Mouse (Mus musculus) cerebellum, adult 18-20 months (tissue): ENCODE data around the gene Elp5.
"Not testable (repeated sequence)": the region's sequence is repeated elsewhere in the genome, so short reads cannot be mapped to it uniquely, and the experiment has no call there.

Experiments
- DNase-seq, 2 experiments: peaks; one replicate each; pipeline ENCODE4 v3.0.0; 2021

Gene Elp5

DNA sequence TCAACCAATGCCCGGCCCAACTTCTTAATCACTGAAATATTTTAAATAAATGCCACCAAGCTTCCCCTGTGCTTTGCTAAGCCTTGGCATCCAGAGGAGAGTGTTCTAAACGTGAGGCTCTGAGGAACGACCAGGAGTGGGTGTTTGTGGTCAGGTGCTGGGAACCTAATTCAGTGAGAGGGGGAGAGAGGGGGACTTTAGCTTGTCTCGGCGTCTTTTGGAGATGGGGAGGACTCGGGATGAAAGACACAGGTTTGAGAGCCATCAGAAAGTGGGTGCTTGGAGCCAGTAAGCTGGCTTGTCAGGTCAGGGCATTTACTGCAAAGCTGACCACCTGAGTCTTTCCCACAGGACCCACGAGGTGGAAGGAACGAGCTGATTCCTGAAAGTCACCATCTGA lies 50.5 kb downstream of the Elp5 start:
- DNase-seq = no peak

DNA sequence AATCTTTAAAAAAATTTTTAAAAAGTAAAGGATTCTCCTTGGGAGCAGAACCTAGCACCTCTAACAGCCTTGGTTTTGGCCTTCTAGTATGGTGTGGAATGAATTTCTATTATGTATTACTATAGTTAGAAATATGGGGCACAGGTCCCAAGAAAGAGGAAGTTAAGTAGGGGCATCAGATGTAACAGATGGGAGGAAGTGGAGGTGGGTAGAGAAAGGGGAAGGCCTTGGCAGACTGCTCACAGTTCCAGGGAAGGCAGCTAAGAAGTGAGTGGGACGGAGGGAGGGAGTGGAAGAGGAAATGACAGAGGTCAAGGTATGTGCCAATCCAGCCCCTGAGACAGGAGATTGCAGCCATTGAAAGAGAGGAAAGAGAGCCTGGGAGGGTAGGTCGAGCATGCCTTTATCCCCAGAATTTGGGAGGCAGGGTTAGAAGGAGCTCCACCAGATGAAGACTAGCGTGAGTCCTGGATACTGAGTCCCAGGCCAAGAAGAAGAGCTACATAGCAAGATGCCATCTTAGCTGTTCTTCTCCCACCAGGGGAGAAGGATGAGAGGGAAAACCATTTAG lies 51.3 kb downstream of the Elp5 start:
- no peak for DNase-seq

DNA sequence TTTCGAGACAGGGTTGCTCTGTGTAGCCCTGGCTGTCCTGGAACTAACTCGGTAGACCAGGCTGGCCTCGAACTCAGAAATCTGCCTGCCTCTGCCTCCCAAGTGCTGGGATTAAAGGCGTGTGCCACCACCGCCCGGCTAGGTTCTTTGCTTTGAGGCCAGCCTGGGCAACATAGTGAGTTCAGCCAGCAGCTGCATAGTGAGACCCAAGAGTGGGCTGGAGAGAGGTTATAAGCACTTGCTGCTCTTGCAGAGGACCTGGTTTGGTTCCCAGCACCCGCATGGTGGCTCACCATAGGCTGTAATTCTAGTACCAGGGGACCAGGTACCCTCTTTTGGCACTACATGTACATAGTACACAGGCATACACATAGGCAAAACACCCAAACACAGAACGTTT lies 52.1 kb downstream of the Elp5 start:
- DNase-seq = not testable (repeated sequence)

DNA sequence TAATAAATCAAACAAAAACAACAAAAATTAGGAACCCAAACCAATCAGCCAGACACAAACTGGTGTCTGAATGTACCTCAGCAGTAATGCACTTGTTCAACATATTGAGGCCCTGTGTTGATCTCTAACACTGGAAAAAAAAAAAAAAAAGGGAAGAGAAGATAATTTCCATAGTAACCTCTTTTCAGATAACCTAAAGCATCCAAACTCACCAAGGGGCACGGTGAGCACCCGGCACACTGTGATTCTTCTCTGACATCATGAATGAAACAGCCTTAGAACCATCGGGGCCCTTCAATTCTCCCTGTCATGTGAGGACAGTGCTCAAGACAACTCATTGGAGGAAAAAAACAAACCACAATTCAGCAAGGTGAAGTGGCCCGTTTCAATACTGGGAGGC lies 52.6 kb downstream of the Elp5 start:
- no peak for DNase-seq

DNA sequence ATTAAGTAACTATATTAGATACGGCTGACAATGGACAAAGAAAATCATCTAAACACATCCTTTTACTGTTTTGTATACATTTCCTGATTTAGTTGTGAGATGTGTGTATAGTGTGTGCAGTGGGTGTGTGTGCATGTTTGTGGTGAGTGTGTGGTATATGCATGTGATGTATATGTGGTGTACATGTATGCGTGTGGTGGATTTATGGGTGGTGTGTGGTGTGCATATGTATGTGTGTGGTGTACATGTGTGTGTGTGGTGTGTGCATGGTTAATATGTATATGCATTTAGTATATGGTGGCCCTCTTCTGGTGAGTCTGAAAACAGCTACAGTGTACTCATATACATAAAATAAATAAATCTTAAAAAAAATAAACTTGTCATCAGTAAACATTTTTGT lies 54.8 kb downstream of the Elp5 start:
- no peak for DNase-seq

DNA sequence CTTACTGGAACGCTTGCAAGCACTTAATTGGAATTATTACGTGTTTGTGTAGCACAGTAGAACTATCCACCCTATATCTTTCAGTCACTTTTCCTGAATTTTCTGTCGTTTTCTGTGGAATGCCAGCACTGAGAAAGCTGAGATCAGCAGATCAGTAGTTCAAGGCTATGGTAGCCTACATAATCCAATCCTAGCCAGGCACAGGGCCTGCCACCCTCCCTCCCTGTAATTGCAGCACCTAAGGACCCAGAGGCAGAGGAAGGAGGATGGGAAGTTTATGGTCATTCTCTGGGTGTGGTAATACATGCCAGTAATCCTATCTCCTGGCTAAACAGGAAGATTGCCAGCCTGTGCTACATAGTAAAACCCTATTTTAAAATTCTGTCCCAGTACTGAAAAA lies 59.5 kb downstream of the Elp5 start:
- no peak for DNase-seq

DNA sequence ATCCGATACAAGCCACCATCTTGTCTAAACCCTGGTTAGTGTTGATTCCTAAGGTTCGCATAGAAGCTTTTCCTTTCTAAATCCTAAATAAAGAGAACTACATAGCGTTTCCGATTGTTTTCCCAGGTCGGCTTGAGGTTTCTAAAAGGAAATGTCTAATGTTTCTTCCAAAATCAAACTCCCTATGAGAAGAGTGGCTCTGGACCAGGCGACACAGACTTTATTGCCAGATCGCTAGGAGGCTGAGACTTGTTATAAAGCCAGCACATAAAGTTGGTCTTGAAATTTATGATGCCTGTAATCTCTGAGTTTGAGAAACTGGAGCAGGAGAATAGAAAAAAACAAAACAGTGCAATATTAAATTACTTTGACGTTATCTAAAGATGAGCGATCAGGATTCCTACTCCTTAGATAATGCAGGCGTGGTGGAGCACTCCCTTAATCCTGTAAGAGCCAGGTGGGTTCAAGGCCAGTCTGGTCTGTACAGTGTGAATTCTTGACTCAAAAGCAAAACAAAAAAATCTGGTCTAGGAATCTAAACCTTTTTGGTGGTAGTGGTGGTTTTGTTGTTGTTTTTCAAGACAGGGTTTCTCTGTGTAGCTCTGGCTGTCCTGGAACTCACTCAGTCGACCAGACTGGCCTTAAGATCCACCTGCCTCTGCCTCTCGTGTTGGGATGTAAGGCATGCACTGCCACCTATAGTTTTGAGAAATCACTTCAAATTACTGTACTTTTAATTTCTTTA lies 60.1 kb downstream of the Elp5 start:
- DNase-seq = no peak

DNA sequence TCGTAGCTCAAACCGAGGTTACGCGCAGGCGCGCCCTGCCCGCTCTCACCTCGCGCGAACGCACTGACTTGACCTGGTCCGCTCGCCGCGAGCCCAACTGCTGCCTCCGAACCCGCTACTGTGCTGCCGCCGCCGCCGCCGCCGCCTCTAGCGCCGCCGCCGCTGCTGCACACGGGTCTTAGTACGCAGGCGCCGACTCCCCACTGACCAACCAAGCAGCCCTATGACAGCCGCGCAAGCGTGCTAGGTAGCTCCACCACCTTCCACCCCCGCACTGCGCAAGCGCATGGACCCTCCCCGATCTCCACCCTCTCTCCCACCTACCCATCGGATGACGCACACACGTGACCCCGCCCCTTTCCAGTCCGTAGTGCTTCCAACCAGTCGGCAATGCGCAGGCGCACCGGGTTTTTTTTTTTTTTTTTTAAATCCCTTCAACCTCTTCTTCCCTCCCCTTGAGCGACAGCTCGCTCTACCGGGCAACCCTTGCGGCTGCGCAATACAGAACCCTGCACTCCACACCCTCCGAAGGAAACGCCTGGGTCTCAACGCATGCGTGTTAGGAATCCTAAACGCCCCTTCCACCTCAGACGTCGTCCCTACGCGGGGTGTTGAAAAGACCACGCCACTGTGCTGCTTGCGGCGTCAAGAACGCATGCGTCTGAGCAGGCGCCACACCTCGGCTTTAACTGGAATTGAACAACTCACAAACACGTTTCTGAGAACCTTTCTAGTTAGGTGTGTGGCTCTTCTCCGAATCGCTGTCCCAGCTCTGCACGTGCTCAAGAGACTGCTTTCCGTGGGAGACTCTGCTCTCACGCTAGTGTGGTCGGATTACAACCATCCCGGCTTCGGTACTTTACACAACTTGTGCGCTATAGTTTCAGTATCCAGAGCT lies 61.0 kb downstream of the Elp5 start, which contains the start of gene Eif5a:
Gene Eif5a, minus strand, starts transcription at position 845 of the 898 bp plus-strand sequence.
- DNase-seq = peak; percentile 100

DNA sequence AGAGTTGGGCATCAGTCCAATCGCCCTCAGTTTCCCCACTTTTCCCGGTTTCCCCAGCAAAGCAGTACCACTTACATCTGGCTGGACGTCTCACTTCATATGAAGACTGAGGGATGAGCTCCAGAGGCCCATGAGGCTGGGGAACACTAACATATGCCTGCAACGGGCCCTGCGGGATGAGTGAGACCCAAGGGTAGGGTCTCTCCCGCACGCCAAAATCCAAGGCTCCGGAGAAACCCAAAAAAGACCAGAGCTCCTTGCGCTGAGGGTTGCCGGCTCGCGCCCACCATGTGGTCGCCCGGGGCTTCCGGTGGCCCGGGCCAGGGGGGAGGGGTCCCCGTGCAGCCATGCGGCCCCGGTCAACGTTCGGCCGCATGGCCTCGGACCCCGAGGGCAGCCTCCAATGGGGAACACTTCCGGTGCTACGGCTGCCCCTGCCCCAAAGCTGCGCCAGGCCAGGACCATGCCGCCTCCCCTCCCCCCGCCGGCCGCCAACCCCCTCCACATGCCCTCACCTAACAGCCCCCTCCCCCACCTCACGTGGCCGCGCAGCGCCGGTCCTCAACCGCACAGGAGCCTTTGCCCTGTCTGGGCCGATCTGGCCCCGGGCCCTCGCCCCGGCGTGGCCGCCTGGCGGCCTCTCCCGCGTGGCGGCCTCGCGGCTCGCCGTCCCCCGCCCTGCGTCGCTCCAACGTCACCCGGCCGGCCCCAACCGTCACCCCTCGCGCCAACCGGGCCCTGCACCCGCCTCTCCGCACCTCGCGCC lies 61.9 kb downstream of the Elp5 start:
- DNase-seq = peak in 1 of 2 experiments; percentile 22

DNA sequence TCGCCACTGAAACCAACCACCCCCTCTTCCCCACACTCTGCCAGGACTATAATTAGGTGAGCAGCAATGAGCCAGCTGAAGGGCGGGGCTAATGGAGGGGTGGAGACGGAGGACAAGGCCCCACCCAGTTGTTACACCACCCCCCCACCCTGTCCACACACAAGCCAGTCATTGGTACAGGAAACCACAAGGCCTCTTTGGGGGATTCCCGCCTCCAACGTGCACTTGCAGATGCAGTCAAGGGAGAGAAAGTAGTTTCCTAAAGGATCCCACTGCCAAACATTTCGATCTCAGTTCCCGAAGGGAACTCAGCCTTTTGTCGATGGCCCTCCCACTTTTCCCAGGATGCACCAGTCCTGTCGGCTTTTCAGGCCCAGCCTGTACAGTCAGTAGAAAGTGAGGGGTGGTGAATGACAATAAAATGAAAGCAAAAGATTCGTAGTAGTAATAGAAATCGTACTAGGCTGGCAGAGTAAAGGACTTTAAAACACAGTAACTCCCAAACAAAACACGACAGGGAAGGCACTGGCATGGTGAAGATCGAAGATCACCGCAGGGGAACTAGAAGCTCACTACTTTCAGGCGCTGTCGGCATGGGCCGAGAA lies 62.6 kb downstream of the Elp5 start:
- DNase-seq = peak; percentile 39 to 54

DNA sequence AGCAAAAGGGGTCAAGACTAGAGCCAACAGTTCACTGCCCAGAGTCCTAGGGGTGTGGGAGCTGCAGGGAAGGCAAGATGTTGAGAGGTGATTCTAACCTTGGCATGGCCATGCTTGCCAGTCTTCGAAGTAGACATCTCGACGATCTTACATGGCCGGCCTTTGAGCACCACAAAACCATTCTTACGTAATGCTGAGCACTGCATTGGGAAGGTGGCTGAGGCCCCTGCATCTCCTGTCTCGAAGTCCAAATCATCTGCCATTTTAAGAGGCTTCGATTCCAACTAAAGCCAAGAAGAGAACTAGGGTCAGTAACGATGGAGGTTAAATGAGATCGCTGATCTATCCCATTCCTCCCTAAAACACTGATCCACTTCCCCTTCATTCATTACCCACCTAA lies 63.3 kb downstream of the Elp5 start:
- no peak for DNase-seq
